Mouse (Mus musculus) MEL (cell line): ENCODE data around the gene Naglu. TPM values are rescaled to one million over a fixed set of nuclear protein-coding genes. Genes with fewer than 3 reads are reported as not detected.

Experiments used
- DNase-seq: peaks from one replicate; pipeline ENCODE4 v3.0.0; 2011; ENCODE audit warnings: low read depth, low spot score
- H3K27ac ChIP-seq: 2 replicates; pipeline ENCODE4 v1.5.1; 2012; ENCODE audit warnings: low read depth, mild to moderate bottlenecking, control low read depth, low read length, moderate library complexity; ENCODE audit not compliant: control insufficient read depth
- H3K27me3 ChIP-seq, 2 experiments: fragments of 150-350 bp in 1 of 2; sonication (generic) in 1 of 2; 2 replicates each; pipeline ENCODE4 v1.6.1; 2012; ENCODE audit warnings: low read length in 2 of 2, mild to moderate bottlenecking in 2 of 2, improper control_type of control experiment in 1 of 2, moderate library complexity in 1 of 2; ENCODE audit not compliant: insufficient read depth in 2 of 2, control insufficient read depth in 1 of 2
- H3K36me3 ChIP-seq, 2 experiments: 2 replicates each; pipeline ENCODE4 v1.6.1; 2012 to 2014; ENCODE audit warnings: low read length in 2 of 2, improper control_type of control experiment in 1 of 2, inconsistent platforms in 1 of 2, mild to moderate bottlenecking in 1 of 2; ENCODE audit not compliant: insufficient read depth in 2 of 2, control insufficient read depth in 1 of 2
- H3K4me1 ChIP-seq, 2 experiments: fragments of 150-350 bp in 1 of 2; sonication (generic) in 1 of 2; 2 replicates each; pipeline ENCODE4 v1.6.1; 2012; ENCODE audit warnings: low read length in 2 of 2, improper control_type of control experiment in 1 of 2, mild to moderate bottlenecking in 1 of 2; ENCODE audit not compliant: insufficient read depth in 2 of 2, control insufficient read depth in 1 of 2
- H3K4me3 ChIP-seq, 2 experiments: fragments of 150-350 bp in 1 of 2; sonication (generic) in 1 of 2; 2 replicates each; pipeline ENCODE4 v1.5.1; 2012; ENCODE audit warnings: low read depth in 2 of 2, low read length in 2 of 2, mild to moderate bottlenecking in 2 of 2, moderate library complexity in 2 of 2, control low read depth in 1 of 2, improper control_type of control experiment in 1 of 2; ENCODE audit not compliant: control insufficient read depth in 1 of 2, insufficient read depth in 1 of 2
- H3K79me2 ChIP-seq: 2 replicates; pipeline ENCODE4 v1.6.1; 2012; ENCODE audit warnings: mild to moderate bottlenecking, low read length, moderate library complexity; ENCODE audit not compliant: control insufficient read depth, poor library complexity, insufficient read depth
- H3K9ac ChIP-seq: 2 replicates; pipeline ENCODE4 v1.6.1; 2012; ENCODE audit warnings: low read depth, mild to moderate bottlenecking, control low read depth, low read length, moderate library complexity; ENCODE audit not compliant: control insufficient read depth, poor library complexity, severe bottlenecking
- H3K9me3 ChIP-seq: fragments of 150-350 bp; sonication (generic); replicated peaks from 2 replicates; pipeline ENCODE4 v1.6.1; 2012; ENCODE audit warnings: mild to moderate bottlenecking, low read length, improper control_type of control experiment, moderate library complexity; ENCODE audit not compliant: insufficient read depth
- BHLHE40 ChIP-seq: IDR thresholded peaks from 2 replicates; pipeline ENCODE4 v1.6.1; 2012; ENCODE audit warnings: low read depth, mild to moderate bottlenecking, inconsistent platforms, low read length, improper control_type of control experiment, borderline replicate concordance
- CHD1 ChIP-seq: IDR thresholded peaks from 2 replicates; pipeline ENCODE4 v1.6.1; 2012; ENCODE audit warnings: low read depth, mild to moderate bottlenecking, inconsistent platforms, low read length, improper control_type of control experiment
- E2F4 ChIP-seq: IDR thresholded peaks from 2 replicates; pipeline ENCODE4 v1.6.1; 2011; ENCODE audit warnings: low read depth, low read length, improper control_type of control experiment, borderline replicate concordance
- ELF1 ChIP-seq: IDR thresholded peaks from 2 replicates; pipeline ENCODE4 v1.6.1; 2014; ENCODE audit warnings: low read depth, mild to moderate bottlenecking, inconsistent platforms, low read length, improper control_type of control experiment, moderate library complexity
- KAT2A ChIP-seq: conservative IDR thresholded peaks from 2 replicates; pipeline ENCODE4 v1.6.1; 2012; ENCODE audit warnings: low read depth, low read length, improper control_type of control experiment, inconsistent platforms
- MAFK ChIP-seq: IDR thresholded peaks from 2 replicates; pipeline ENCODE4 v1.6.1; 2011; ENCODE audit warnings: low read depth, mild to moderate bottlenecking, low read length, improper control_type of control experiment, borderline replicate concordance
- MAZ ChIP-seq: IDR thresholded peaks from 2 replicates; pipeline ENCODE4 v1.6.1; 2012; ENCODE audit warnings: low read depth, mild to moderate bottlenecking, inconsistent platforms, low read length, improper control_type of control experiment
- MXI1 ChIP-seq: IDR thresholded peaks from 2 replicates; pipeline ENCODE4 v1.6.1; 2011; ENCODE audit warnings: mild to moderate bottlenecking, low read depth, low read length, improper control_type of control experiment
- MYB ChIP-seq: IDR thresholded peaks from 2 replicates; pipeline ENCODE4 v1.6.1; 2011; ENCODE audit warnings: mild to moderate bottlenecking, low read depth, low read length, improper control_type of control experiment
- MYC ChIP-seq: IDR thresholded peaks from 2 replicates; pipeline ENCODE4 v1.6.1; 2011; ENCODE audit warnings: low read depth, mild to moderate bottlenecking, low read length, improper control_type of control experiment, moderate library complexity
- NELFE ChIP-seq: IDR thresholded peaks from 2 replicates; pipeline ENCODE4 v1.6.1; 2011; ENCODE audit warnings: low read depth, low read length, improper control_type of control experiment
- NRF1 ChIP-seq: IDR thresholded peaks from 2 replicates; pipeline ENCODE4 v1.6.1; 2014; ENCODE audit warnings: low read depth, mild to moderate bottlenecking, inconsistent platforms, low read length, improper control_type of control experiment, moderate library complexity; ENCODE audit not compliant: poor library complexity, insufficient read depth, severe bottlenecking
- POLR2AphosphoS2 ChIP-seq: IDR thresholded peaks from 2 replicates; pipeline ENCODE4 v1.6.1; 2011; ENCODE audit warnings: low read length, improper control_type of control experiment
- RAD21 ChIP-seq: IDR thresholded peaks from 2 replicates; pipeline ENCODE4 v1.6.1; 2011; ENCODE audit warnings: mild to moderate bottlenecking, low read depth, low read length, improper control_type of control experiment
- SMC3 ChIP-seq: IDR thresholded peaks from 2 replicates; pipeline ENCODE4 v1.6.1; 2011; ENCODE audit warnings: low read depth, low read length, improper control_type of control experiment
- TAL1 ChIP-seq: IDR thresholded peaks from 2 replicates; pipeline ENCODE4 v1.6.1; 2012; ENCODE audit warnings: mild to moderate bottlenecking, inconsistent platforms, low read length, moderate library complexity, mixed read lengths
- TCF12 ChIP-seq: IDR thresholded peaks from 2 replicates; pipeline ENCODE4 v1.6.1; 2014; ENCODE audit warnings: low read depth, mild to moderate bottlenecking, inconsistent platforms, low read length, improper control_type of control experiment, moderate library complexity
- USF1 ChIP-seq: IDR thresholded peaks from 2 replicates; pipeline ENCODE4 v1.6.1; 2014; ENCODE audit warnings: low read depth, mild to moderate bottlenecking, inconsistent platforms, low read length, improper control_type of control experiment, moderate library complexity
- USF2 ChIP-seq, 2 experiments: IDR thresholded peaks; 2 replicates each; pipeline ENCODE4 v1.6.1; 2011 to 2012; ENCODE audit warnings: improper control_type of control experiment in 2 of 2, low read length in 2 of 2, borderline replicate concordance in 1 of 2, inconsistent platforms in 1 of 2, low read depth in 1 of 2, mild to moderate bottlenecking in 1 of 2; ENCODE audit not compliant: insufficient read depth in 1 of 2
- ZC3H11A ChIP-seq: IDR thresholded peaks from 2 replicates; pipeline ENCODE4 v1.6.1; 2012; ENCODE audit warnings: low read depth, mild to moderate bottlenecking, inconsistent platforms, low read length, improper control_type of control experiment
- ZKSCAN1 ChIP-seq: IDR thresholded peaks from 2 replicates; pipeline ENCODE4 v1.6.1; 2012; ENCODE audit warnings: low read depth, mild to moderate bottlenecking, inconsistent platforms, low read length, improper control_type of control experiment, moderate library complexity
- polyA plus RNA-seq, 2 experiments: library from polyadenylated mRNA; stranded (reverse) in 1 of 2; unstranded in 1 of 2; fragments of >175 nt in 1 of 2; fragments of >200 nt in 1 of 2; gene quantifications; 2 replicates each; pipeline versions ENCODE4 v1.2.1 to v1.2.4; 2012; ENCODE audit warnings: low replicate concordance in 2 of 2, low read depth in 1 of 2; ENCODE audit not compliant: insufficient read length in 2 of 2, insufficient read depth in 1 of 2, missing spikeins in 1 of 2
- total RNA-seq: library from RNA; depleted of rRNA; stranded (reverse); fragments of 300-350 nt; gene quantifications from 2 replicates; pipeline ENCODE4 v1.2.3, GENCODE M21; 2012

Naglu gene
- total and polyA plus RNA-seq, 3 experiments = 1.5 to 3.1 TPM; not detected in 1

DNA sequence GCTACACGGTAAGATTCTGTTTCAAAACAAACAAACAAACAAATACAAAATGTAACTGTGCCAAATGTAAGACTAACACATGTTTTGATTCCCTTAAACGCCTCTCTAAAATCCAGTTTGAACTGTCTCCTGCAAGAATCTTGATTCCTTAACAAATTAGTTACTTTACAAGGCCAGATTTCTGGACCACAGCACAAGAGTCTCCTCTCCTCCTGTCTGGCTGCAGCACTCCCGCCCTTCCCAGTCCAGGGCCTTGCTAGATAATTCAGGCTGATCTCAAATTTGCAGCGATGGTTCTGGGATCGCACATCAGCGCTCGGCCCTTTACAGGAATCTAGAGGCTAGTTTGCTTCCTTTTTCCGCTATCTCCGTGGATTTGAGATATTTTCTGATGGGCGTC is 11.8 kb downstream of the Naglu start:
- peak overlapping the region; percentile 68 for H3K9ac ChIP-seq
- H3K27ac ChIP-seq = peak overlapping the region; percentile 68
- H3K4me1 ChIP-seq = peaks cover 6 to 17% of the 10 kb centered on the region in 2 experiments
- peak overlapping the region; percentile 60 to 70 for H3K4me3 ChIP-seq
- DNase-seq = no peak
- peaks cover 12% of the 10 kb centered on the region for H3K79me2 ChIP-seq
- TF ChIP-seq MXI1 (no peak), MAFK (no peak), MAZ (no peak), ELF1 (no peak; the same call in 1 of the 2 replicates), USF1 (no peak), TCF12 (no peak), POLR2AphosphoS2 (no peak), USF2 (IDR thresholded peaks at IDR 0.05; ENCODE audit: borderline replicate concordance in 1 of 2, insufficient read depth in 1 of 2, low read depth in 1 of 2, low read length in 2 of 2) (no peak), BHLHE40 (no peak), ZC3H11A (no peak), ZKSCAN1 (no peak), MYB (no peak), NRF1 (no peak), KAT2A (no peak), E2F4 (0 out of 2 replicates have a peak, but pooled peaks have one; percentile 50), SMC3 (0 out of 2 replicates have a peak, but pooled peaks have one; percentile 1), NELFE (0 out of 2 replicates have a peak, but pooled peaks have one; percentile 19), RAD21 (no peak), MYC (peak; percentile 54; the same call in 1 of the 2 replicates), CHD1 (peak; percentile 67; the same call in 1 of the 2 replicates), TAL1 (no peak)
- no peaks in the 10 kb centered on the region for H3K27me3 ChIP-seq
- H3K36me3 ChIP-seq = peaks cover 0 to 12% of the 10 kb centered on the region in 2 experiments; a peak in 2 of 4 replicates
- no peaks in the 10 kb centered on the region for H3K9me3 ChIP-seq
